Mouse (Mus musculus) urinary bladder, postnatal 14 days (tissue): ENCODE results near the gene Gabrr1.

Experiments used
- DNase-seq: peaks from one replicate; pipeline ENCODE4 v3.0.0; 2021; ENCODE audit warnings: low spot score

The Gabrr1 gene

GRCm38 (mm10) chr4:33208881-33209841 lies 76.8 kb downstream of the Gabrr1 start, which contains the start of gene Srsf12:
Gene Srsf12, plus strand, starts transcription at chr4:33208991.
- DNase-seq: no peak
